Mouse (Mus musculus) embryonic facial prominence, embryonic 15.5 days (tissue): ENCODE measurements at regions not wholly inside any gene's neighbourhood (a gene's known extent, or its start where the extent isn't known, plus 50 kb on each side); places are given as distances from the start of the nearest gene placed in this dataset.

ENCODE experiments used
- ATAC-seq: fragments of 200-750 bp; cut with Nextera tagmentation; 2 replicates; pipeline ENCODE4 v1.8.0; 2017; ENCODE audit warnings: low read depth, moderate TSS enrichment; ENCODE audit not compliant: insufficient number of reproducible peaks, low FRiP score, low TSS enrichment
- H3K27ac ChIP-seq: fragments of 300-500 bp; sonication (generic); replicated peaks from 2 replicates; pipeline ENCODE4 v1.5.1; 2015; ENCODE audit warnings: mild to moderate bottlenecking, inconsistent platforms
- H3K27me3 ChIP-seq: fragments of 300-500 bp; sonication (generic); 2 replicates; pipeline ENCODE4 v1.6.1; 2015; ENCODE audit warnings: inconsistent platforms
- H3K36me3 ChIP-seq: fragments of 300-500 bp; sonication (generic); 2 replicates; pipeline ENCODE4 v1.6.1; 2015; ENCODE audit warnings: mild to moderate bottlenecking, inconsistent platforms
- H3K4me1 ChIP-seq: fragments of 300-500 bp; sonication (generic); 2 replicates; pipeline ENCODE4 v1.6.1; 2015; ENCODE audit warnings: inconsistent platforms
- H3K4me2 ChIP-seq: fragments of 300-500 bp; sonication (generic); replicated peaks from 2 replicates; pipeline ENCODE4 v1.6.1; 2015; ENCODE audit warnings: mild to moderate bottlenecking, inconsistent platforms
- H3K4me3 ChIP-seq: fragments of 300-500 bp; sonication (generic); replicated peaks from 2 replicates; pipeline ENCODE4 v1.5.1; 2015; ENCODE audit warnings: mild to moderate bottlenecking, inconsistent platforms
- H3K9ac ChIP-seq: fragments of 300-500 bp; sonication (generic); 2 replicates; pipeline ENCODE4 v1.6.1; 2015; ENCODE audit warnings: inconsistent platforms
- H3K9me3 ChIP-seq: fragments of 300-500 bp; sonication (generic); replicated peaks from 2 replicates; pipeline ENCODE4 v1.6.1; 2016; ENCODE audit warnings: inconsistent platforms
- WGBS: fragments of 180-500 bp; shearing (Covaris S2); methylation state at CpG from one replicate; pipeline ENCODE4 v1.1.7; 2015; 5-methylcytosine and 5-hydroxymethylcytosine counted together

GRCm38 (mm10) chr3:133625046-133625445, 80.1 kb upstream of the Tet2 start:
- no peak overlapping the region for H3K27ac ChIP-seq

GRCm38 (mm10) chr3:133626442-133626841, 81.5 kb upstream of the Tet2 start:
- Histone ChIP-seq H3K27me3 (no peaks in the 10 kb centered on the region), H3K4me2 (no peak overlapping the region), H3K36me3 (no peaks in the 10 kb centered on the region), H3K9me3 (no peaks in the 10 kb centered on the region), H3K27ac (no peak overlapping the region), H3K4me1 (no peaks in the 10 kb centered on the region), H3K9ac (no peak overlapping the region), H3K4me3 (no peak overlapping the region)
- ATAC-seq: no peak
- 36% methylated on average over 1 of the region's 1 CpGs for WGBS

More at GRCm38 (mm10) chr3:133625046-133625445, 80.1 kb upstream of the Tet2 start:
- Histone ChIP-seq H3K27me3 (no peaks in the 10 kb centered on the region), H3K9ac (no peak overlapping the region), H3K4me3 (no peak overlapping the region), H3K9me3 (no peaks in the 10 kb centered on the region), H3K36me3 (no peaks in the 10 kb centered on the region), H3K4me1 (no peaks in the 10 kb centered on the region), H3K4me2 (no peak overlapping the region)
- no peak for ATAC-seq
- 77% methylated on average over 3 of the region's 3 CpGs for WGBS

GRCm38 (mm10) chr3:133627116-133627844, 82.3 kb upstream of the Tet2 start:
- 83% methylated on average over 3 of the region's 3 CpGs for WGBS
- Histone ChIP-seq H3K4me2 (no peak overlapping the region), H3K27me3 (no peaks in the 10 kb centered on the region), H3K27ac (no peak overlapping the region), H3K4me1 (no peaks in the 10 kb centered on the region), H3K4me3 (no peak overlapping the region), H3K9me3 (no peaks in the 10 kb centered on the region), H3K9ac (no peak overlapping the region), H3K36me3 (no peaks in the 10 kb centered on the region)
- ATAC-seq: no peak

- Histone ChIP-seq H3K4me1 (no peaks in the 10 kb centered on the region), H3K36me3 (no peaks in the 10 kb centered on the region), H3K9ac (no peak overlapping the region), H3K4me3 (no peak overlapping the region), H3K9me3 (no peaks in the 10 kb centered on the region), H3K27ac (no peak overlapping the region), H3K4me2 (no peak overlapping the region), H3K27me3 (no peaks in the 10 kb centered on the region)
- ATAC-seq: no peak
- WGBS: 80% methylated on average over 5 of the region's 5 CpGs
Measured at GRCm38 (mm10) chr3:133634306-133634705, 89.4 kb upstream of the Tet2 start.

- WGBS: 91% methylated on average over 1 of the region's 1 CpGs
- no peaks in the 10 kb centered on the region for H3K4me1 ChIP-seq
- no peak overlapping the region for H3K27ac ChIP-seq
- no peaks in the 10 kb centered on the region for H3K36me3 ChIP-seq
- no peaks in the 10 kb centered on the region for H3K9me3 ChIP-seq
- H3K4me2 ChIP-seq: no peak overlapping the region
- no peak for ATAC-seq
- no peak overlapping the region for H3K4me3 ChIP-seq
- H3K27me3 ChIP-seq: no peaks in the 10 kb centered on the region
- no peak overlapping the region for H3K9ac ChIP-seq
Measured at GRCm38 (mm10) chr3:133645604-133646003, 100.7 kb upstream of the Tet2 start.

- no peak overlapping the region for H3K9ac ChIP-seq
- no peaks in the 10 kb centered on the region for H3K27me3 ChIP-seq
- 59% methylated on average over 7 of the region's 7 CpGs for WGBS
- no peak overlapping the region for H3K4me2 ChIP-seq
- no peak overlapping the region for H3K27ac ChIP-seq
- H3K9me3 ChIP-seq: no peaks in the 10 kb centered on the region
- H3K4me1 ChIP-seq: no peaks in the 10 kb centered on the region
- no peak overlapping the region for H3K4me3 ChIP-seq
- ATAC-seq: no peak
- no peaks in the 10 kb centered on the region for H3K36me3 ChIP-seq
Measured at GRCm38 (mm10) chr3:133646449-133647059, 101.6 kb upstream of the Tet2 start.

DNA sequence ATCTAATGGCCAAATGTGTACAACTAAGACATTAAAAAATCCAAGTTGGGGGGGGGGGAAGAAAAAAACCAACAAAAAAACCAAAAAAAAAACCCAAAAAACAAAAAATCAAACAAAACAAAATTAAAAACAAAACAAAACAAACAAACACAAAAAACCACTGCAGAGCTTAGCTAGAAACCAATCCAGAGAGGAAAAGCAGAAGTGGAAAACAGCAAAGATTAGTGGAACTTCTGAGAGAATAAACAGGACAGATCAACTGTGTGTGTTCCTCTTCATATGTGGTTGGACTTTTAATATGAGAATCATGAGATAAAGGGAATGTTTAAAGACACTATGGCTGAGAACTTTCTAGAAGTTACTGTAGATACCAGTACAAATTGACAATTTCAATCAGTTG, 105.1 kb upstream of the Tet2 start:
- no peak overlapping the region for H3K27ac ChIP-seq
- no peak overlapping the region for H3K4me2 ChIP-seq
- H3K4me3 ChIP-seq: no peak overlapping the region
- no peak overlapping the region for H3K9ac ChIP-seq
- no peaks in the 10 kb centered on the region for H3K4me1 ChIP-seq
- ATAC-seq: no peak
- no peaks in the 10 kb centered on the region for H3K9me3 ChIP-seq
- H3K36me3 ChIP-seq: no peaks in the 10 kb centered on the region
- no peaks in the 10 kb centered on the region for H3K27me3 ChIP-seq

DNA sequence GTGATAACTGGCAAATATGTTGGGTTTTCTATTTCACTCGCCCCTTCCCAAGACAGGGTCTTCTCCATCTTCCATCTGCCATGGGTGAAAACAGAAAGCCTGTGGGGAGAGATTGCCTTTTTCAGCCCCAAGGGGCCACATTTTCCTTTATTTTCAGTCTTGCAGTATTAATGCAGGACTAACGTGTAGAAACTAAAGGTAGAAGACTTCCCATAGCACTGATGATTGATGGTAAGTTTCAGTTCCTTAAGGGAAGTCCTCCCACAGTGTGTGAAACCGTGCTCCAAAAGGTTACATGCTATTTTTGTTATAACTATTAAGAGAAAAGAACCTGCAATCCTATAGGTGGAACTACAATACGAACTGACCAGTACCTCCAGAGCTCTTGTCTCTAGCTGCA, 107.1 kb upstream of the Tet2 start:
- Histone ChIP-seq H3K4me1 (no peaks in the 10 kb centered on the region), H3K27me3 (no peaks in the 10 kb centered on the region), H3K27ac (no peak overlapping the region), H3K36me3 (no peaks in the 10 kb centered on the region), H3K4me2 (no peak overlapping the region), H3K9ac (no peak overlapping the region), H3K9me3 (no peaks in the 10 kb centered on the region), H3K4me3 (no peak overlapping the region)
- ATAC-seq: no peak
- WGBS: 80% methylated on average over 4 of the region's 4 CpGs

GRCm38 (mm10) chr3:133659759-133660158, 114.8 kb upstream of the Tet2 start:
- no peaks in the 10 kb centered on the region for H3K27me3 ChIP-seq
- H3K27ac ChIP-seq: no peak overlapping the region
- no peak overlapping the region for H3K9ac ChIP-seq
- H3K4me1 ChIP-seq: 0 out of 2 replicates have a peak, but pooled peaks cover 3% of the 10 kb centered on the region
- H3K4me2 ChIP-seq: no peak overlapping the region
- no peaks in the 10 kb centered on the region for H3K9me3 ChIP-seq
- no peak for ATAC-seq
- WGBS: 81% methylated on average over 8 of the region's 8 CpGs
- H3K36me3 ChIP-seq: no peaks in the 10 kb centered on the region
- no peak overlapping the region for H3K4me3 ChIP-seq

DNA sequence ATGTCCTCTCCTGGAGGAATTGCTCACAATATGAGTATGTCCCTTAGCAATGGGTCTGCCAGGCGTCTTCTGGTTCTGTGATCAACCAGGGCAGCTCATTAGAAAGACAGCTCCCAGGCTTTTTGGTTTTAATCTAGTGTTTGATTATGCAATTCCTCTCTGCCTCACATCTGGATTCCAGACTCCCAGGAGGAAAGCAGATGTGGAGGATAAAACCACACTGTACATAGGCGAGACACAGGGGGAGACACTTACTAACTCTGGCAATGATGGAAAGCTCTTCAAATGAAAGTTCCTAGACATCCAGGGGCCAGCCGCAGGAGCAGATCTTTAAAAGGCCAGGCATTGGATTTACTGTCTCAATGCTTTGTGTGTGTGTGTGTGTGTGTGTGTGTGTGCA, 116.4 kb upstream of the Tet2 start:
- no peak overlapping the region for H3K4me3 ChIP-seq
- H3K36me3 ChIP-seq: no peaks in the 10 kb centered on the region
- H3K27ac ChIP-seq: no peak overlapping the region
- peak; percentile 63; the same call in 1 of the 2 replicates for ATAC-seq
- no peaks in the 10 kb centered on the region for H3K9me3 ChIP-seq
- WGBS: 39% methylated on average over 3 of the region's 3 CpGs
- 0 out of 2 replicates have a peak, but pooled peaks cover 3% of the 10 kb centered on the region for H3K4me1 ChIP-seq
- no peak overlapping the region for H3K4me2 ChIP-seq
- no peaks in the 10 kb centered on the region for H3K27me3 ChIP-seq
- H3K9ac ChIP-seq: no peak overlapping the region

- Histone ChIP-seq H3K36me3 (no peaks in the 10 kb centered on the region), H3K9ac (no peak overlapping the region), H3K4me1 (0 out of 2 replicates have a peak, but pooled peaks cover 3% of the 10 kb centered on the region), H3K4me3 (no peak overlapping the region), H3K27ac (no peak overlapping the region), H3K9me3 (no peaks in the 10 kb centered on the region), H3K4me2 (no peak overlapping the region), H3K27me3 (no peaks in the 10 kb centered on the region)
- ATAC-seq: no peak
- WGBS: 86% methylated on average over 3 of the region's 3 CpGs
Measured at GRCm38 (mm10) chr3:133664914-133665313, 120.0 kb upstream of the Tet2 start.
